Mouse (Mus musculus): ENCODE measurements around the gene H2-M5. TPM values are rescaled to one million over a fixed set of nuclear protein-coding genes. Genes with fewer than 3 reads are reported as not detected.

H2-M5 gene
- polyA plus RNA-seq, 1 experiment from 2014 or later = 0.16 TPM

DNA sequence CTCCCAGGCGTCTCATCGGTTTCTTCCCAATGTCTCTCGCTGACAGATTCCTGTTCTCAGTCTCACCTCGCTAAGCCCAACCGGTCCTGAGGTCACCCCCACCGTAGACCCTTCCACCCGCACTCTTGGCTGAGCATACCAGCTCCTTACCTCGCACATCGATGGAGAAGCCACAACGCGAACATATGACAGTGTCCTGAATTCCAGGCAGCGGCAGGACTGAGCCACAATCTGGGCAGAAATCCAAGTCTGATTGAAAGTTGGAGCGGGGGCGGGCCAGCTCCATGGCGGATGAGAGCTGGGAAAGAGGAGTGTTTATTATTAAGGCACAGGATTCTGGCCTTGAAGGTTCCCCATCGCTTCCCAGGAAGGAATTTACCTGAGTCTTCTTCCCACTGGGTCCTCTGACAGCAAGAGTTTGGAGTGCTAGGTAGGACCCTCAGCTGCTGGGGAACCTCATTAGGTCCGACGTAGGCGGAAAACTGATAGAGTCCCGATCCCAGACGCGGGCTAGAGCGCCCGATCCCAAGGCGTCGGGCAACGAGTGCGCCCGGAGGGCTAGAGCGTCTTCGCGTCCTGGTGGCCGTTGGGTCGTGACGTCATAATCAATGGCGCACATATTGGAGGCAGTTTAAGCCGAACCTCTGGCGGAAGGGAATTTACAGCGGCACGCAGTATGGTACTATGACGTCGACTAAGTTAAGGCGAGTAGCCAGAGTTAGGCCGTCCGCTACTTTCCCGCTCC, 31.2 kb downstream of the H2-M5 start, which contains the start of the genes Znrd1 and Znrd1as:
Znrd1 (minus strand) TSS at position 561 of the 745 bp plus-strand sequence.
Znrd1as (plus strand) TSS at position 594 of the 745 bp plus-strand sequence.
- Histone ChIP-seq H3K36me3 (ENCODE audit: control insufficient read depth, insufficient read depth, low read length) (peaks cover 20% of the 10 kb centered on the region), H3K4me1 (ENCODE audit: control insufficient read depth, insufficient read depth, low read length) (0 out of 2 replicates have a peak, but pooled peaks cover 5% of the 10 kb centered on the region), H3K27ac (ENCODE audit: low read depth, low read length) (peak within 1 kb of the TSS; percentile 64; the same call in 1 of the 2 replicates), H3K27me3 (ENCODE audit: control insufficient read depth, insufficient read depth, low read length) (no peaks in the 10 kb centered on the region), H3K9me3 (ENCODE audit: control insufficient read depth, low read length) (no peaks in the 10 kb centered on the region), H3K4me2 (replicated peaks; ENCODE audit: low read depth, low read length) (peak within 1 kb of the TSS; percentile 65), H3K9ac (ENCODE audit: low read depth, low read length) (peak within 1 kb of the TSS; percentile 55), H3K4me3 (ENCODE audit: low read length) (peak within 1 kb of the TSS; percentile 51)
- WGBS = under 1% methylated on average over 46 of the region's 46 CpGs
- ATAC-seq (ENCODE audit: low FRiP score, low TSS enrichment) = peak; percentile 97

DNA sequence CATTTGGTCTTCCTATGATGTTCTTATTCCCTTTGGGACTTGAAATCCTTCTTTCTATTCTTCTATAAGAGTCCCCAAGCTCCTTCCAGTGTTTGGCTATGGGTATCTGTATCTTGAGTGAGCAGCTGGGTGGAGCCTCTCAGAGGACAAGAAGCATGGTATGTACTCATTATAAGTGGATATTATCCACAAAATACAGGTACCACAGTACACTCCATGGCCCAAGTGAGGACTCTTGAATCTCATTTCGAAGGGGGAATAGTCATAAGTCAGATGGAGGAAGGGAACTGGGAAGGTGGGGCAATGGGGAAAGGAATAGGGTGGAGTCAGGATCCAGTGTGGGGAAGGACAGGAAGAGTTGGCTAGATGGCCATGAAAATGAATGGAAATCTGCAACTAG, 36.3 kb downstream of the H2-M5 start:
- Histone ChIP-seq H3K4me3 (ENCODE audit: low read length) (no peak overlapping the region), H3K27me3 (ENCODE audit: control insufficient read depth, insufficient read depth, low read length) (no peaks in the 10 kb centered on the region), H3K27ac (ENCODE audit: low read depth, low read length) (no peak overlapping the region), H3K36me3 (ENCODE audit: control insufficient read depth, insufficient read depth, low read length) (peaks cover 27% of the 10 kb centered on the region), H3K9ac (ENCODE audit: low read depth, low read length) (no peak overlapping the region), H3K4me1 (ENCODE audit: control insufficient read depth, insufficient read depth, low read length) (peaks cover 11% of the 10 kb centered on the region; the same call in 1 of the 2 replicates), H3K9me3 (ENCODE audit: control insufficient read depth, low read length) (no peaks in the 10 kb centered on the region), H3K4me2 (replicated peaks; ENCODE audit: low read depth, low read length) (no peak overlapping the region)
- WGBS = 82% methylated on average over 1 of the region's 1 CpGs
- ATAC-seq (ENCODE audit: low FRiP score, low TSS enrichment) = no peak

DNA sequence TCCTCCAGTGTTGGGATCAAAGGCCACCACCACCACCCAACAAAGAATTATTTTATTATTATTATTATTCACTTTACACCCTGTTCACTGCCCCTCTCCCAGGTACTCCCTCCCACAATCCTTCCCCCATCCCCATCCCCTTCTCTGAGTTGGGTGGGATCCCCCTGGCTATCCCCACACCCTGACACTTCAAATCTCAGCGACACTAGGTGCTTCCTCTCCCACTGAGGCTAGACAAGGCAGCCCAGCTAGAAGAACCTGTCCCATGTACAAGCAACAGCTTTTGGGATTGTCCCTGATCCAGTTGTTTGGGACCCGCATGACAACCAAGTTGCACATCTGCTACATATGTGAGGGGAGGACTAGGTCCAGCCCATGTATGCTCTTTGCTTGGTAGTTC, 36.7 kb downstream of the H2-M5 start:
- H3K4me3 ChIP-seq (ENCODE audit: low read length) = no peak overlapping the region
- H3K4me1 ChIP-seq (ENCODE audit: control insufficient read depth, insufficient read depth, low read length) = peaks cover 9% of the 10 kb centered on the region; the same call in 1 of the 2 replicates
- WGBS = 100% methylated on average over 2 of the region's 2 CpGs
- H3K9me3 ChIP-seq (ENCODE audit: control insufficient read depth, low read length) = no peaks in the 10 kb centered on the region
- no peak overlapping the region for H3K4me2 ChIP-seq (replicated peaks; ENCODE audit: low read depth, low read length)
- peaks cover 27% of the 10 kb centered on the region for H3K36me3 ChIP-seq (ENCODE audit: control insufficient read depth, insufficient read depth, low read length)
- no peak for ATAC-seq (ENCODE audit: low FRiP score, low TSS enrichment)
- H3K27me3 ChIP-seq (ENCODE audit: control insufficient read depth, insufficient read depth, low read length) = no peaks in the 10 kb centered on the region
- no peak overlapping the region for H3K9ac ChIP-seq (ENCODE audit: low read depth, low read length)
- H3K27ac ChIP-seq (ENCODE audit: low read depth, low read length) = no peak overlapping the region

DNA sequence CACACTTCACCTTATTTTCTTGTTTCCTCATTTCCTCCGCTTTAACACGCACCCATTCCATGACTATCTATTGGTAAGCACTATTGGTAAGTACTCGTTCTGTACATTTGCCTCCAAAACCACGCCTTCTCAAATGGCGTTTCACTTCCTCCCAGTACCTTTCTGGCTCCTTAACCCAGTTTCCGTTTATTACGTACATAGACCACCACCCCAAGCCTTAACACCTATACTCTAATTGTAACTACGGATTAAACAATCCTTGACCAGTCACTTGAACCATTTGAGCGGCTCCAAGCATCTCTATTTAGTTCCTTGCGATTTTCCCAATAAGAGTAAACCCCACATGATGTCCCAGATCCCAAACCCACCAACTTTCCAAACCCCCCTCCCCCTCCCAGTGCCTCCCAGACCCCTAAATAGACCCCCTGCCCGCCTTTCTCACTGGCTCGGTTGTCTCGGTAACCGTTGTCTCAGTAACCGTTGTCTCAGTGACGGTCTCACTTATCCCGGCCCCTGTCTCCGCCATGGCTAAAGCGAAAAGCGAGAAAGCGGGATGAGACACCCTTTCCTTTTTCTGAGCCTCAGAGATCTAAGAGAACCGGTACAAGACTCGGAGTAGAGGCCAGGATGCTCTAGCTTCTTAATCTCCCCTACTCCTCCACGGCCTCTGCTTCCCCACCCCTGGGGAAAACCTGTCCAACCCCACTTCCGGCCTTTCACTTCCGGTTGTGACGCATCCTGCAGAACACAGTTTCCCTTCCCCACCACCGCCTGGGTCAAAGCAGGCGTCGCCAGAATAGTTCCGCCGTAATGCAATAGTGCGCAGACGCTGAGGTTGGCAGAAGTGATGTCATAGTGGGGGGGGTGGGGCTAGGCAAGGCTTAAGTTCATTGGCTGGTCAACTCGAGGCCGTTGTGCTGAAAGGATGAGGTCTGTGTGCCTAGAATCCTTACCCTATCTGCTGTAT, 38.1 kb downstream of the H2-M5 start, which contains the start of gene Ppp1r11:
Ppp1r11 (minus strand) TSS at position 761 of the 967 bp plus-strand sequence.
- peak within 1 kb of the TSS; percentile 61 for H3K4me3 ChIP-seq (ENCODE audit: low read length)
- H3K4me2 ChIP-seq (replicated peaks; ENCODE audit: low read depth, low read length) = peak within 1 kb of the TSS; percentile 54
- H3K36me3 ChIP-seq (ENCODE audit: control insufficient read depth, insufficient read depth, low read length) = peaks cover 21% of the 10 kb centered on the region; the same call in 1 of the 2 replicates
- ATAC-seq (ENCODE audit: low FRiP score, low TSS enrichment) = peak; percentile 97
- peaks cover 9% of the 10 kb centered on the region; the same call in 1 of the 2 replicates for H3K4me1 ChIP-seq (ENCODE audit: control insufficient read depth, insufficient read depth, low read length)
- peaks cover 3% of the 10 kb centered on the region; the same call in 1 of the 2 replicates for H3K27me3 ChIP-seq (ENCODE audit: control insufficient read depth, insufficient read depth, low read length)
- peak within 1 kb of the TSS; percentile 64 for H3K9ac ChIP-seq (ENCODE audit: low read depth, low read length)
- H3K9me3 ChIP-seq (ENCODE audit: control insufficient read depth, low read length) = no peaks in the 10 kb centered on the region
- H3K27ac ChIP-seq (ENCODE audit: low read depth, low read length) = 0 out of 2 replicates have a peak within 1 kb of the TSS, but pooled peaks have one; percentile 8
- WGBS = 2% methylated on average over 36 of the region's 36 CpGs

- peaks cover 8% of the 10 kb centered on the region; the same call in 1 of the 2 replicates for H3K36me3 ChIP-seq (ENCODE audit: control insufficient read depth, insufficient read depth, low read length)
- peaks cover 23% of the 10 kb centered on the region for H3K27me3 ChIP-seq (ENCODE audit: control insufficient read depth, insufficient read depth, low read length)
- H3K9me3 ChIP-seq (ENCODE audit: control insufficient read depth, low read length) = no peaks in the 10 kb centered on the region
- H3K27ac ChIP-seq (ENCODE audit: low read depth, low read length) = no peak overlapping the region
- ATAC-seq (ENCODE audit: low FRiP score, low TSS enrichment) = no peak
- H3K4me2 ChIP-seq (replicated peaks; ENCODE audit: low read depth, low read length) = no peak overlapping the region
- peaks cover 9% of the 10 kb centered on the region; the same call in 1 of the 2 replicates for H3K4me1 ChIP-seq (ENCODE audit: control insufficient read depth, insufficient read depth, low read length)
- 93% methylated on average over 8 of the region's 8 CpGs for WGBS
- H3K9ac ChIP-seq (ENCODE audit: low read depth, low read length) = no peak overlapping the region
- no peak overlapping the region for H3K4me3 ChIP-seq (ENCODE audit: low read length)
Measured at GRCm38 (mm10) chr17:36949265-36949664, 40.1 kb downstream of the H2-M5 start.

GRCm38 (mm10) chr17:36948286-36948685, 41.1 kb downstream of the H2-M5 start:
- H3K4me3 ChIP-seq (ENCODE audit: low read length) = no peak overlapping the region
- H3K27me3 ChIP-seq (ENCODE audit: control insufficient read depth, insufficient read depth, low read length) = peaks cover 30% of the 10 kb centered on the region
- 92% methylated on average over 1 of the region's 1 CpGs for WGBS
- ATAC-seq (ENCODE audit: low FRiP score, low TSS enrichment) = no peak
- peaks cover 8% of the 10 kb centered on the region; the same call in 1 of the 2 replicates for H3K36me3 ChIP-seq (ENCODE audit: control insufficient read depth, insufficient read depth, low read length)
- H3K9me3 ChIP-seq (ENCODE audit: control insufficient read depth, low read length) = no peaks in the 10 kb centered on the region
- H3K4me2 ChIP-seq (replicated peaks; ENCODE audit: low read depth, low read length) = no peak overlapping the region
- H3K4me1 ChIP-seq (ENCODE audit: control insufficient read depth, insufficient read depth, low read length) = peaks cover 9% of the 10 kb centered on the region; the same call in 1 of the 2 replicates
- no peak overlapping the region for H3K27ac ChIP-seq (ENCODE audit: low read depth, low read length)
- H3K9ac ChIP-seq (ENCODE audit: low read depth, low read length) = no peak overlapping the region

GRCm38 (mm10) chr17:36947051-36947819, 42.1 kb downstream of the H2-M5 start:
- peak overlapping the region; percentile 62 for H3K9ac ChIP-seq (ENCODE audit: low read depth, low read length)
- peak overlapping the region; percentile 96 for H3K4me2 ChIP-seq (replicated peaks; ENCODE audit: low read depth, low read length)
- H3K9me3 ChIP-seq (ENCODE audit: control insufficient read depth, low read length) = no peaks in the 10 kb centered on the region
- H3K4me1 ChIP-seq (ENCODE audit: control insufficient read depth, insufficient read depth, low read length) = peaks cover 11% of the 10 kb centered on the region
- H3K27me3 ChIP-seq (ENCODE audit: control insufficient read depth, insufficient read depth, low read length) = peaks cover 40% of the 10 kb centered on the region
- ATAC-seq (ENCODE audit: low FRiP score, low TSS enrichment) = peak; percentile 41
- peaks cover 8% of the 10 kb centered on the region; the same call in 1 of the 2 replicates for H3K36me3 ChIP-seq (ENCODE audit: control insufficient read depth, insufficient read depth, low read length)
- H3K27ac ChIP-seq (ENCODE audit: low read depth, low read length) = no peak overlapping the region
- 2% methylated on average over 55 of the region's 62 CpGs for WGBS
- peak overlapping the region; percentile 47 for H3K4me3 ChIP-seq (ENCODE audit: low read length)
